Mouse (Mus musculus) heart, embryonic 16.5 days (tissue): ENCODE data around the gene Tmem41b. TPM values are rescaled to one million over a fixed set of nuclear protein-coding genes. Genes with fewer than 3 reads are reported as not detected.
A peak's percentile ranks its signal among the peaks of the same experiment; 100 is the strongest.

ENCODE experiments used
- ATAC-seq: fragments of 200-750 bp; cut with Nextera tagmentation; replicated peaks from 2 replicates; pipeline ENCODE4 v1.8.0; 2017; ENCODE audit warnings: moderate number of reproducible peaks; ENCODE audit not compliant: insufficient read depth, low FRiP score; ENCODE audit errors: extremely low read depth
- H3K27ac ChIP-seq: fragments of 300-500 bp; sonication (generic); 2 replicates; pipeline ENCODE4 v1.5.1; 2014; ENCODE audit warnings: mild to moderate bottlenecking, low read length, control low read depth, moderate library complexity
- H3K27me3 ChIP-seq: fragments of 300-500 bp; sonication (generic); 2 replicates; pipeline ENCODE4 v1.6.1; 2014; ENCODE audit warnings: low read length, mixed read lengths; ENCODE audit not compliant: control insufficient read depth, insufficient read depth
- H3K36me3 ChIP-seq: fragments of 300-500 bp; sonication (generic); 2 replicates; pipeline ENCODE4 v1.6.1; 2014; ENCODE audit not compliant: control insufficient read depth, insufficient read depth
- H3K4me1 ChIP-seq: fragments of 300-500 bp; sonication (generic); 2 replicates; pipeline ENCODE4 v1.6.1; 2014; ENCODE audit warnings: low read length, mixed read lengths; ENCODE audit not compliant: control insufficient read depth, insufficient read depth
- H3K4me2 ChIP-seq: fragments of 300-500 bp; sonication (generic); 2 replicates; pipeline ENCODE4 v1.6.1; 2014; ENCODE audit warnings: low read depth, mild to moderate bottlenecking, control low read depth, low read length
- H3K4me3 ChIP-seq: fragments of 300-500 bp; sonication (generic); 2 replicates; pipeline ENCODE4 v1.5.1; 2014; ENCODE audit warnings: mild to moderate bottlenecking, control low read depth, low read length
- H3K9ac ChIP-seq: fragments of 300-500 bp; sonication (generic); 2 replicates; pipeline ENCODE4 v1.6.1; 2014; ENCODE audit warnings: low read length, control low read depth
- H3K9me3 ChIP-seq: fragments of 300-500 bp; sonication (generic); replicated peaks from 2 replicates; pipeline ENCODE4 v1.6.1; 2016; ENCODE audit warnings: low read length; ENCODE audit not compliant: control insufficient read depth
- WGBS: fragments of 180-500 bp; shearing (Covaris S2); extraction: QIAGEN DNeasy Blood & Tissue Kit; methylation state at CpG from one replicate; pipeline ENCODE4 v1.1.7; 2014; 5-methylcytosine and 5-hydroxymethylcytosine counted together
- polyA plus RNA-seq: library from polyadenylated mRNA; unstranded; fragments of >200 nt; fragmentation: Nextera tagmentation; extraction: Ambion mirVana; gene quantifications from 2 replicates; pipeline ENCODE4 v1.2.1, GENCODE M21; 2015

The Tmem41b gene
- polyA plus RNA-seq, 1 experiment from 2014 or later: 50.6 TPM

DNA sequence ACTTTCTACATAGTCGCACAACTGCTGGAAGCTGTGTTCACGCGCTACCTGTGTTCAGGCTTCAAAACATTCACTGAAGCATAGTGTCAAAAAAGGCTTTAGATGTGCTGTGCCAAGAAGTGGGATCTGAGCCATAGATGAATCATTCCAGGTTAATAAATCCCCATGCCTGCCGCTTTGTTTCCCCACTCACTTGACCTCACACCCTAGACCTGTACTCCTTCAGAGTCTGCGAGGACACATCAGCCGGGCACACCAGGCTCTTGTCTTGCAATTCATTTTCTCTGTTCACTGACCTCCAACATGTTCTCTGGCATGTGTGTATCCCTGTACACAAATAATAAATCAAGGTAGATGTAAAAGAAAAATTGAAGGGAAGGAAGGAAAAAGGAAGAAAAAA is 22.4 kb upstream of the Tmem41b start:
- no peak for ATAC-seq
- no peak overlapping the region for H3K27ac ChIP-seq
- no peaks in the 10 kb centered on the region for H3K4me1 ChIP-seq
- H3K9ac ChIP-seq: no peak overlapping the region
- WGBS: 84% methylated on average over 6 of the region's 6 CpGs
- H3K36me3 ChIP-seq: no peaks in the 10 kb centered on the region
- no peaks in the 10 kb centered on the region for H3K9me3 ChIP-seq
- H3K27me3 ChIP-seq: no peaks in the 10 kb centered on the region
- no peak overlapping the region for H3K4me2 ChIP-seq
- H3K4me3 ChIP-seq: no peak overlapping the region

DNA sequence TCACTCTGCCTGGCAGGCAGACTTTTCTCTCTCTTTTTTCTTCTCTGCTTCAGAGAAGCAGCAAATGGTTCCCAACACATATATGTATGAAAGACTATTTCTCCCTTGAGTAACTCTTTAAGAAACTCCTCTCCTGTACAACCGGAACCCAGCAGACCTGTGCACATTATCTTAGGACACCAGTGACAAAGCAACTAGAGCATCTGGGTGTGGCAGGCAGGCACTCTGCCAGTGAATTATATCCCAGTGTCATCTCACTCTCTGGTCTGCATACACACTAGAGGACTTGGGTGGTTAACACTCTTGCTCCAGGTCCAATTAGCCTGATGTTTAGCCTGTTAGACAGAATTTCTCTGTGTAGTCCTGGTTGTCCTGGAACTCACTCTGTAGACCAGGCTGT is 21.8 kb upstream of the Tmem41b start:
- no peak overlapping the region for H3K4me2 ChIP-seq

DNA sequence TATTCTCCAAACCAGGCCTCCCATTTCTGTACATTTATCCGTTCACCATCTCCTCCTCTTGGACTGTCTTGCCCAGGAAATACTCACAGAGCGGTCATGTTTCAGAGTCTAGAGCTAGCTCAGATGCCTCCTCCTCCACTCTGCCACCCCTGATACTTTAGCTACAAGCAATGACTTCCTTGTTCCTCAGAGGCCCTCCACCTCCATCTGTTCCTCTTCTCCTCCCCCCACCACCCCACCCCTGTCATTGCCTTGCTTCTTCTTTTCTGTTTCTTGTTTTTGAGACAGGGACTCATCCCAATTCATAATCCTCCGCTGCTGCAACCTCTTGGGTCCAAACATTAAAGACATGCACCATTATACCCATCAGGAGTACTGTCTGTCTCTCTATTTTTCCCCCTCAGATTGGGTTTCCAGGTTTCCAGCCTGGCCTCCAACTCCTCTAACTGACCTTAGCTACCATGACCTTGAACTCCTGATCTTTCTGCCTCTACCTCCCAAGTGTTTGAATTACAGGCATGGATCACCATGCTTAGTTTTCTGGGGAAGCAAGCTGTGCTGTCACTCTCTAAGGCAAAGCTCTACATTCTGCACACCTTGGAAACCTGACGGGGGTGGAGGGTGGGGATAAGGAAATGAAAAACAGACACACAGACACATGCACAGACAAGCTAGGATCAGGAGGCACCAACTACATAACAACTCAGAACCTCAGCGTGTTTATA is 19.9 kb upstream of the Tmem41b start:
- H3K36me3 ChIP-seq: no peaks in the 10 kb centered on the region
- H3K4me2 ChIP-seq: no peak overlapping the region
- H3K9me3 ChIP-seq: no peaks in the 10 kb centered on the region
- H3K4me1 ChIP-seq: peaks cover 6% of the 10 kb centered on the region
- H3K9ac ChIP-seq: no peak overlapping the region
- H3K27ac ChIP-seq: no peak overlapping the region
- ATAC-seq: no peak
- H3K27me3 ChIP-seq: no peaks in the 10 kb centered on the region
- H3K4me3 ChIP-seq: no peak overlapping the region
- WGBS: 84% methylated on average over 5 of the region's 5 CpGs

More for the DNA sequence above, 21.8 kb upstream of the Tmem41b start:
- Histone ChIP-seq H3K27me3 (no peaks in the 10 kb centered on the region), H3K36me3 (no peaks in the 10 kb centered on the region), H3K9me3 (no peaks in the 10 kb centered on the region), H3K4me3 (no peak overlapping the region), H3K9ac (no peak overlapping the region), H3K4me1 (no peaks in the 10 kb centered on the region), H3K27ac (no peak overlapping the region)
- WGBS: 84% methylated on average over 1 of the region's 1 CpGs
- no peak for ATAC-seq

DNA sequence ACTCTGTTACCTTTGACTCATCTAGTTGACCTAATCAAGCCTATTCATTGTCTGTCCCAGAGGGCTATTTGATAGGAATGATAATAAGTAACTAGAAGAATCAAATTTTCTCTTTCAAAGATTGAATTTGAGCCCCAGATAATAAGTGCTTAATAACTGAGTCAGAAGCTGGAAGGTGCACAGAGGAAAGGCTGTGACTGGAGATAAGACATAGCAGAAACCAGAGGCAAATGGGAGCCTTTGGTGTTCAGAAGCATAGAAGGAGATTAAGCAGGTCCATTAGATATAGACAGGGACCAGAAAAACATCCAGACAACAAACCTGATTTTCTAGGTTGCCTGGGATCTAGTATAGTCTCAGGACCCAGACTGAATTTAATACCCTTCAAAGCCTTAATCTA is 19.2 kb upstream of the Tmem41b start:
- Histone ChIP-seq H3K27me3 (no peaks in the 10 kb centered on the region), H3K9me3 (no peaks in the 10 kb centered on the region), H3K27ac (no peak overlapping the region), H3K4me3 (no peak overlapping the region), H3K4me1 (peaks cover 6% of the 10 kb centered on the region), H3K4me2 (no peak overlapping the region), H3K9ac (no peak overlapping the region), H3K36me3 (no peaks in the 10 kb centered on the region)
- no peak for ATAC-seq

DNA sequence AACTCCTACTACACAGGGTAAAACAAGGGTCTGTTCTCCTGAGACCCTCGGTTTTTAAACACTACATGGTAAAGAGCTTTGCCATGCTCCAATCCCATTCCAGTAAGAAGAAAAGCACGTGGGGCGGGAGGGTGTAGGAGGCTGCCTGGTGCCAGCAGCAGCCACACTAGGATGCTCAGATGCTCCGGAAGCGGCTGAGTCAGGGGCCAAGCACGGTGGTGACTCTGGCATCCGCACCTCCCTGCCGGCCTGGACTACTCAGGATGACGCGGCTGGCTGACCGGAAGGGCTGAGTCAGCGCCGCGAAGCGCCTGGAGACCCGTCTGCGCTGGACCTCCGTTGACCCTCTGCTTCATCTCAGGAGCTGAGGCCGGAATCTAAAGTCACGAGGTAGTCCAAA is 16.2 kb upstream of the Tmem41b start:
- peak; percentile 82 for ATAC-seq
- H3K9me3 ChIP-seq: no peaks in the 10 kb centered on the region
- peak overlapping the region; percentile 64 for H3K9ac ChIP-seq
- no peak overlapping the region for H3K27ac ChIP-seq
- H3K27me3 ChIP-seq: no peaks in the 10 kb centered on the region
- peaks cover 6% of the 10 kb centered on the region for H3K4me1 ChIP-seq
- H3K36me3 ChIP-seq: no peaks in the 10 kb centered on the region
- peak overlapping the region; percentile 68 for H3K4me2 ChIP-seq
- WGBS: 9% methylated on average over 20 of the region's 20 CpGs
- peak overlapping the region; percentile 37 for H3K4me3 ChIP-seq

DNA sequence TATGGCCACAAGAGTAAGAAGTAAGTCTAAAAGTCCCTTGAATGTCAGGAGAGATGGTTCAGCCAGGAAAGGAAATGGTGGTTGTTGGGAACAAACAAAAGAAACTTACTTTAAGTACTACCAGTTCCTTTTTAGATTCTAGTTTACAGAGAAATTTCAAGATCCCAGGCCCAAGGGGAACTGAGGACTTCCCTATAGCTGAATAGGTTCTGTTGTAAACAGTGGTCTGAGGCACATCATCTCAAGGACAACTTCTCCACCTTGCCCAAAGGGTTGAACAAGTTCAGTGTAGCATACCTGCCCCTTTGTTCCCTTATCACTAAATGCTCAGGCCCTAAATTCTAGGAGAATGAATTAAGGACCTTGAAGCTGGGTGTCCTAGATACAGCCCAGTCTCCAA is 15.4 kb upstream of the Tmem41b start:
- Histone ChIP-seq H3K27ac (no peak overlapping the region), H3K9me3 (no peaks in the 10 kb centered on the region)
- ATAC-seq: no peak

DNA sequence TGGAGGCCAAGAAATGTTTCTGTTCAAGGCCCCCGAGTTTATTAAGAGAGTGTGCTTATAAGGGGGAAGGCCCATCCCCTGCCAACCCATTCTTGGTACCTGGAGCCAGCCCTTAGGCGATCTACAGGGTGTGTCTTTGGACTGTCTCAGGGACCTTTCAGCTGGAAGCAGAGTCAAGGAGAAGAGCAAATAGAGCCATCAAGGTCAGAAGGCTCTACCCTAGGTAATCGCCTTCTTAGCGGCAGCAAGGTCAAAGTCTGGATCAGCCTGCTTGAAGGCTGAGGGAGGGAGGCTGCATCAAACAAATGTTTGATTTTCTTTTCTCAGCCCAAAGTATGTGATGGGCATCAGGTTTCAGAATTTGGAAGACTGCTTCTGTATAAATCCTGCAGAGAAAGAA is 11.7 kb upstream of the Tmem41b start:
- peaks cover 15% of the 10 kb centered on the region for H3K4me1 ChIP-seq
- no peak overlapping the region for H3K4me3 ChIP-seq
- no peak overlapping the region for H3K9ac ChIP-seq
- WGBS: 85% methylated on average over 4 of the region's 4 CpGs
- ATAC-seq: no peak
- no peaks in the 10 kb centered on the region for H3K36me3 ChIP-seq
- H3K27me3 ChIP-seq: no peaks in the 10 kb centered on the region
- no peak overlapping the region for H3K27ac ChIP-seq
- H3K9me3 ChIP-seq: no peaks in the 10 kb centered on the region
- no peak overlapping the region for H3K4me2 ChIP-seq

More for the DNA sequence above, 15.4 kb upstream of the Tmem41b start:
- Histone ChIP-seq H3K4me1 (peaks cover 6% of the 10 kb centered on the region), H3K9ac (no peak overlapping the region), H3K36me3 (no peaks in the 10 kb centered on the region), H3K4me3 (no peak overlapping the region), H3K4me2 (no peak overlapping the region), H3K27me3 (no peaks in the 10 kb centered on the region)

DNA sequence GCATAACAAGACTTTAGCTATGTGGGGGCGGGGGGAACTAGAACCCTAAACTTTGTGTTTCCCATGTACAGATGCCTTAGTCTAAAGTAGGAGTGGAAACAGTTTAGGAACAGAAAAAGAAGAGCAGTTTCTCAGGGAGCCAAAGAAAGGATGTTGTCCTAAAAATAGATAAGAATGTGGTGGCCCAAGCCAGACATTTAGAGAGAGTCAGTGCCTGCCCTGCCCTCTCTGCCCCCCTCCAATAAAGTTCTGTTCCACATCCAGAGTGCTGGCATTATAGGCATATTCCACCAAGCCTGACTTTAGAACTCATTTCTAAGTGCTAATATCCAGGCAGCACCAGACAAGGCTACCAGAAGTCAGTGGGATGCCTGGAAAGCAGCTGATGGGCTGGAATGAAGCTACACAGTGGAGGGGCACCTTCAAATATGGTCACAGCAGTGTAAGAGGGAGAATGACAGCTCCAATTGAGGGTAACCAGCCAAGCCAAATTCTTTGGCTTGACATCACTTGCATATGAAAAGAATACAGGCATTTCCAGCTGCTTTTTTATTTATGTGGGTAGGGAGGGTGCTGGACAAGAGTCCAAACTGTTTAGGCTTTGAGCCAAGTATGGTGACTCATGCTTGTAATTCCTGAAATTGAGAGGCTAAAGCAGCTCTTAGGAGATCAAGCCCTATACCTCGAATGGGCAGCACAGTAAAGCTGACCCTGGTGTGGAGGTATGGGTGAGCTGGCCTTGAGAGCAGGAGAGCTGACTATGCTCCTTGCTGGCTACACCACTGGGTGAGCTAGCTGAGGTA is 6.6 kb upstream of the Tmem41b start:
- H3K9ac ChIP-seq: peak overlapping the region; percentile 18
- WGBS: 35% methylated on average over 2 of the region's 2 CpGs

DNA sequence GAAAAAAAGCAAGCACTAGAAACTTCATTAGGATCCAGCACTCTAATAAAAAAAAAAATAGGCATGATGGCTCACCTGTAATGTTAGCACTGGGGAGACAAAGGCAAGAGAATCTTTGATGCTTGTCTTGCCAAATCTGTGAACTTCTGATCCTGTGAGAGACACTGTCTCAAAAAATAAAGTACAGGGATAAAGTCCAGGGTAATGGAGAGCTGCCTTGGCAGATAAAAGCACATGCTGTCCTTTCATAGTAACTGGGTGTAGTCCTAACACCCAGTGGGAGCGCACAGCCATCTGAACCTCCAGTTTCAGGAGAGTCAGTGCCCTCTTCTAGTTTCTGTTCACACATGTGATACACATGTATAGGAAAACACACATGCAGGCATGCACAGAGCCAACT is 4.6 kb upstream of the Tmem41b start:
- no peaks in the 10 kb centered on the region for H3K36me3 ChIP-seq
- no peak for ATAC-seq
- no peaks in the 10 kb centered on the region for H3K9me3 ChIP-seq
- no peak overlapping the region for H3K4me2 ChIP-seq
- H3K27me3 ChIP-seq: no peaks in the 10 kb centered on the region
- H3K4me3 ChIP-seq: no peak overlapping the region
- H3K9ac ChIP-seq: no peak overlapping the region
- 93% methylated on average over 1 of the region's 1 CpGs for WGBS
- H3K27ac ChIP-seq: no peak overlapping the region
- H3K4me1 ChIP-seq: peaks cover 22% of the 10 kb centered on the region

More for the DNA sequence above, 6.6 kb upstream of the Tmem41b start:
- Histone ChIP-seq H3K9me3 (no peaks in the 10 kb centered on the region), H3K4me3 (no peak overlapping the region), H3K27me3 (no peaks in the 10 kb centered on the region), H3K36me3 (no peaks in the 10 kb centered on the region), H3K4me2 (peak overlapping the region; percentile 40), H3K4me1 (peaks cover 20% of the 10 kb centered on the region), H3K27ac (peak overlapping the region; percentile 93)
- peak; percentile 86 for ATAC-seq
